Mouse (Mus musculus): ENCODE results near the gene Rassf2.

Rassf2 gene

DNA sequence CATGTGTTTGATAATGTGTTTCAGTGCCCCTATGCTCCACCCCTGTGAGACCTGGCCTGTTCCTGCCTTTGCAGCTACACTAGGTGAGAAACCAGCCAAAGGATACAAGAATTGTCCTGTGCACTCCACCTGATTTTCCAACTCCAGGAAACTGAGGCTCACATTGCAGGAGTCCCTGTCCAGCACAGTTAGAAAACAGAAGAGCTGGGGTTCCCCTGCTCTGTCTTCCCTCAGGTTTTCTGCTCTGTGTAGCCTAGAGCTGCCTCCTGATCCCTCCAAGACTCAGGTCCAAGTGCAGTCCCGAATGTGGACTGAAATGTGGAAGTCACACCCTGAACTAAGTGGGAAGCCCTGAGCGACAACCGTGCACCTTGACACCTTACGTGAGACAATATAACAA lies 76.3 kb downstream of the Rassf2 start:
- peak in 1 of 2 experiments; percentile 1 for DNase-seq

DNA sequence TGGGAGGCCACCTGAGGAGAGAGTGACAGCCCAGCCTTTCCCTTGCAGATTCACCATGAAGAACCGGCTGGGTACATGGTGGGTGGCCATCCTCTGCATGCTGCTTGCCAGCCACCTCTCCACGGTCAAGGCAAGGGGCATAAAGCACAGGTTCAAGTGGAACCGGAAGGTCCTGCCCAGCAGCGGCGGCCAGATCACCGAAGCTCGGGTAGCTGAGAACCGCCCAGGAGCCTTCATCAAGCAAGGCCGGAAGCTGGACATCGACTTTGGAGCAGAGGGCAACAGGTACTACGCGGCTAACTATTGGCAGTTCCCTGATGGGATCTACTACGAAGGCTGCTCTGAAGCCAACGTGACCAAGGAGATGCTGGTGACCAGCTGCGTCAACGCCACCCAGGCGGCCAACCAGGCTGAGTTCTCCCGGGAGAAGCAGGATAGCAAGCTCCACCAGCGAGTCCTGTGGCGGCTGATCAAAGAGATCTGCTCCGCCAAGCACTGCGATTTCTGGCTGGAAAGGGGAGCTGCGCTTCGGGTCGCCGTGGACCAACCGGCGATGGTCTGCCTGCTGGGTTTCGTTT lies 77.0 kb downstream of the Rassf2 start:
- peak in 1 of 2 experiments; percentile 13 for DNase-seq

DNA sequence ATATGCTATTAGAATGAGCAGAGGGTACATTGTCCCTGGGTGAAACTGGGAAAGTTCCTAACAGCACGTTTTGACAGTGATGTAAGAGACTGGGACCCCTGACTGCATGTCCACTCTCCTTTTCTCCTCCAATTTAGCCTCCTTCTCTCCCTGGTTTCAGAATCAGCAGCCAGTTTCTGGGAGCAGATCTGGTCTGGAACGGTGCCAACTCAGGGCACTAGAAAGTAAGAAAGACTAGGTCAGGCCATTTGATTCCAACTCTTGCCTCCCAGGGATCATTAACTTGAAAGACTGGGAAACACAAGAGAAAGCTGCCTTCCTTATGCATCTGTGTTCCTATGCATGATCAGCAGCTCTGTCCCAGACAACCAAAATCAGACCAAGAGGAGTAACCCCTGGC lies 77.6 kb downstream of the Rassf2 start:
- DNase-seq: peak in 1 of 2 experiments; percentile 57

GRCm38 (mm10) chr2:131950598-131951095 lies 79.4 kb downstream of the Rassf2 start, which contains the start of gene Prnd:
Gene Prnd, plus strand, starts transcription at chr2:131950861.
- peak in 1 of 2 experiments; percentile 6 for DNase-seq

DNA sequence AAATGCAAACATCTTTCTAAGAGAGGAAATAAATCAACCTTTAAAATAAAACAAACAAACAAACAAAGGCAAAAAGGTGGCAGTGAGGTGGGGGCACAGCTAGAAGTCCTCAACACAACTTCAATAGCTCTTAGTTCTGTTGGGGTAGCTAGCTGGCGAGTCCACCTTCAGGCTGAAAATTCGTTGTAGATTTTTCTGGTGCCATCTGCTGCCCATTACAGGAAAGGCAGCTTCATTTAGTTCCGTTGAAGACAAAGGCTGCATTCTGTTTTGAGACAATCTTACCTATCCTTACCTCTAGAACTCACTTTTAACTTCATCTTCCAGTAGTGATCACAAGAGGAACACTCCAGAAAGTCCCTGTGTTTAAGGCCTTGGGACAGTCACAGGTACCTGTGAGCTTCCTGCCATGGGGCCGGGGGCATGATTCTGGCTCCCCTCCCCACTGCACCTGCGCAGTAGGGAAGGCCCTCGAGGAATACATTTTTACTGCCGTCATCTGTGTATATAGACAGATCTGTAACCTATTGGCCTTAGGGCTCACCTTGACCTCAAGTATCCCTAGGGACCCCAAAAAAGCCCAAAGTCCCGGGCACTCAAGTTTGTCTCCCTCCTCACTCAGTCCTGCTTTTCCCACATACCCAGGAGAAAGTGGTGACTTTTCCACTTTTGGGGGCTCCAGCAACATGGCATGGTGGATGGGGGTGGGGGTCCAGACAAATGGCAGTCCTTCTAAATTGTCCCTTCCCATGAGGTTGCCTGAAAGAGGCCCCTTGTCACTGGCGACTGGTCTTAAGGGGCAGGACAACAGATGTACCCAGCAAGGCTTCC lies 80.1 kb downstream of the Rassf2 start:
- DNase-seq: peak; percentile 83

DNA sequence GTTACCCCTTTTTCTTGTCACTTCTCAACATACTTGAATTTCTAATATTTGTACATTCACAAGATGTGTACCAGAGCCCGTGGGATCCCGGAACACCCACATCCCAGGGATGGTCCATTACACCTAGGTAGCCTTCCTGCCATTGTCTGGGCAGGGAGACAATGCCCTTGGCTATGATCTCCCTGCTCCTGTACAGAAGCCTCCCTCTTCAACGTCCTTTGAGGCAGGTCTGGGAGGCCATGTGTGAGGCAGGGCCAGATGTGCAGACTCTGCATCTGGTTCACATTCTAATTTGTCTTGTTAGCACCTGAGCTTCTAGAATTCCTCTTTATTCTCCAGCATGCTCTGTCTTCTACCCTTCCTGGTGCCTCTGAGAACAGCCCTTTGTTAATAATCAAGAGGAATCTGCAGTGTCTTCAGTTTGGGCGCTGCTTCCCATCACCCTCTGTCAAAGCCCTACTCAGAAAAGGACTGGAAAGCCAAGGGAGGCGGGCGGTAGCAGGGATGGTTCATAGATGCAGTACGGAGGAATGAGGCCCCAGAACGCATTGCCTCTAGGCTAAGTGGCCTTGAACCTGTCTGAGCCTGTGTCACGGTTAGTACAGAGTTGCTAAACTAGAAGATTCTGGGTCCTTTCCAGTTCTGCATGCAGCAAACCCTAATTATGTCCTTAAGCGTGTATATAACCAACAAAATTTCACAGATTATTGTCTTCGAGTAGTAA lies 81.0 kb downstream of the Rassf2 start:
- peak in 1 of 2 experiments; percentile 1 for DNase-seq

GRCm38 (mm10) chr2:131948156-131948555 lies 81.9 kb downstream of the Rassf2 start:
- DNase-seq: no peak

GRCm38 (mm10) chr2:131946351-131946750 lies 83.7 kb downstream of the Rassf2 start:
- peak in 1 of 2 experiments; percentile 1 for DNase-seq

- peak in 1 of 2 experiments; percentile 7 for DNase-seq
These were observed 84.3 kb downstream of the Rassf2 start for GRCm38 (mm10) chr2:131945765-131946164.

GRCm38 (mm10) chr2:131945225-131945624 lies 84.8 kb downstream of the Rassf2 start:
- peak in 1 of 2 experiments; percentile 0 for DNase-seq

- peak in 1 of 2 experiments; percentile 1 for DNase-seq
These were observed 85.7 kb downstream of the Rassf2 start for GRCm38 (mm10) chr2:131944370-131944769.

DNA sequence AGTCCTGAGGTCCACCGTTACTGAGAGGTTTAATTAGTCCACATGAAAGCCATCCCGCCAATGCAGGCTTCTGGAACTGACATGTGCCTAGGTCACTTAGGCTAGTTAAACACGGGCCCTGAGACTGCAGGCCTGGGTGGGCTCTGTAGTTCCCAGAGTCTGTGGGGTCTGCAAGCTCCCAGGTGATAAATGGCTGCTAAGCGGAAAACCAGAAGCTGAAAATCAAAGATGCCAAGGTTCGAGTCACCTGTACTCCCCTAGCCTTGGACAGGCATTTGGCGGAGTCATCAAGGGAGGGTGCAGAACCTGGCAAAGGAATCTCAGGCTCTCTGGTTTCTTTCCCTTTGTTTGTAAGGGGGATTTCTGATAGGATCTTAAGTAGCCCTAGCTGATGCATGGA lies 88.6 kb downstream of the Rassf2 start:
- no peak for DNase-seq

DNA sequence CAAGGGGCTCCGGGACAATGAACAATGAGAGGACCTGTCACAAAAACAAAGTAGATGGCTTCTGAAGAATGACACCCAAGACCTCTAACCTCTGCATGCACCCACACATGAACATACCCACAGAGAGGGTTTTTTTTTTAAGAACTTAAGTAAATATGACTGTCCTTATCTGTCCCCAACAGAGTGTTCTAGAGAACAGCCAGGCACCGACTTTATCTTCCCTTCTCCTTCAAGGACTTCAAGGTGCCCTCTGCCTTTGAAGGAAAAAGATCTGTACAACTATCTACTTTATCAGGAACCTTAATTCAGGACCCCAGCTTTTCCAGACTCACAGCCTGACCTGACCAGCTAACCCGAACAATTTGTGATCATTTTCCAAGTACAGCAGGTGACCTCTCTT lies 89.6 kb downstream of the Rassf2 start:
- DNase-seq: no peak
